Mouse (Mus musculus) G1E (cell line): ENCODE results near the gene Kbtbd7. TPM values are rescaled to one million over a fixed set of nuclear protein-coding genes. Genes with fewer than 3 reads are reported as not detected.

Source experiments
- ATAC-seq: 2 replicates; pipeline ENCODE4 v1.8.0; 2016; ENCODE audit warnings: mild to moderate bottlenecking; ENCODE audit not compliant: insufficient number of reproducible peaks, poor library complexity, low FRiP score, severe bottlenecking; ENCODE audit errors: extremely low read depth
- DNase-seq: peaks from one replicate; pipeline ENCODE4 v3.0.0; 2012; ENCODE audit warnings: low spot score
- H3K27me3 ChIP-seq: 2 replicates; pipeline ENCODE4 v1.6.1; 2012; ENCODE audit warnings: mild to moderate bottlenecking, low read length, inconsistent platforms; ENCODE audit not compliant: insufficient read depth
- H3K36me3 ChIP-seq: replicated peaks from 2 replicates; pipeline ENCODE3; 2012; ENCODE audit warnings: mild to moderate bottlenecking, inconsistent platforms
- H3K4me1 ChIP-seq: 2 replicates; pipeline ENCODE4 v1.6.1; 2012; ENCODE audit warnings: low read depth, low read length, inconsistent platforms, mixed read lengths; ENCODE audit not compliant: insufficient read depth
- H3K4me3 ChIP-seq: 2 replicates; pipeline ENCODE4 v1.5.1; 2012; ENCODE audit warnings: low read depth, mild to moderate bottlenecking, inconsistent platforms, low read length, moderate library complexity, mixed read lengths
- H3K9me3 ChIP-seq: replicated peaks from 2 replicates; pipeline ENCODE4 v1.6.1; 2012; ENCODE audit warnings: inconsistent platforms
- CTCF ChIP-seq: IDR thresholded peaks from 2 replicates; pipeline ENCODE4 v1.5.1; 2012; ENCODE audit warnings: low read depth, low read length, inconsistent platforms, mixed read lengths
- GATA1 ChIP-seq: IDR thresholded peaks from 2 replicates; pipeline ENCODE4 v1.6.1; 2012; ENCODE audit warnings: borderline replicate concordance, low read length, inconsistent platforms, mixed read lengths
- GATA2 ChIP-seq: IDR thresholded peaks from 2 replicates; pipeline ENCODE4 v1.6.1; 2012; ENCODE audit warnings: low read depth, low read length, inconsistent platforms, borderline replicate concordance
- POLR2AphosphoS5 ChIP-seq: IDR thresholded peaks from 2 replicates; pipeline ENCODE4 v1.6.1; 2012; ENCODE audit warnings: low read depth, low read length, inconsistent platforms; ENCODE audit not compliant: insufficient replicate concordance
- TAL1 ChIP-seq: conservative IDR thresholded peaks from 2 replicates; pipeline ENCODE4 v1.6.1; 2012; ENCODE audit warnings: low read depth, low read length, inconsistent platforms, mixed read lengths
- polyA plus RNA-seq: library from polyadenylated mRNA; stranded (reverse); fragments of >175 nt; gene quantifications from 2 replicates; pipeline ENCODE4 v1.2.3, GENCODE M21; 2012
- total RNA-seq, 2 experiments: library from RNA; stranded (forward) in 1 of 2; stranded (reverse) in 1 of 2; fragments of 200-1000 nt in 1 of 2; fragments of >200 nt in 1 of 2; fragmentation: Nextera tagmentation in 1 of 2; gene quantifications; 2 replicates each; pipeline ENCODE4 v1.2.3; 2014 to 2017

Kbtbd7 gene
- total and polyA plus RNA-seq, 3 experiments = 4.3 to 24.9 (median 17.6) TPM

- peaks cover 6% of the 10 kb centered on the region for H3K36me3 ChIP-seq
- ATAC-seq (0 out of 2 replicates have a peak, but pooled peaks have one; percentile 12), DNase-seq (no peak)
- peaks cover 44% of the 10 kb centered on the region for H3K4me1 ChIP-seq
- no peaks in the 10 kb centered on the region for H3K27me3 ChIP-seq
- H3K9me3 ChIP-seq = 0 out of 2 replicates have a peak, but pooled peaks cover 3% of the 10 kb centered on the region
- no peak overlapping the region for H3K4me3 ChIP-seq
- no peak for TF ChIP-seq POLR2AphosphoS5
- TF ChIP-seq GATA2 = no peak
- TF ChIP-seq GATA1 = no peak
- TF ChIP-seq TAL1 = no peak
- peak; percentile 60; the same call in 1 of the 2 replicates for TF ChIP-seq CTCF
Observed at GRCm38 (mm10) chr14:79394564-79394963, 31.7 kb upstream of the Kbtbd7 start.

GRCm38 (mm10) chr14:79397321-79398122, 28.8 kb upstream of the Kbtbd7 start, which contains the start of gene Mtrf1:
Gene Mtrf1, plus strand, starts transcription at chr14:79397772.
- Histone ChIP-seq H3K9me3 (0 out of 2 replicates have a peak, but pooled peaks cover 3% of the 10 kb centered on the region), H3K4me1 (peaks cover 30% of the 10 kb centered on the region), H3K27me3 (no peaks in the 10 kb centered on the region), H3K4me3 (peak within 1 kb of the TSS; percentile 71), H3K36me3 (peaks cover 26% of the 10 kb centered on the region)
- TF ChIP-seq POLR2AphosphoS5 = no peak
- TF ChIP-seq GATA1 = no peak
- TF ChIP-seq TAL1 = no peak
- DNase-seq (peak; percentile 68), ATAC-seq (peak; percentile 86)

GRCm38 (mm10) chr14:79407641-79408040, 18.7 kb upstream of the Kbtbd7 start:
- no peak overlapping the region for H3K4me3 ChIP-seq
- DNase-seq (no peak), ATAC-seq (no peak)
- H3K36me3 ChIP-seq = peaks cover 52% of the 10 kb centered on the region
- no peaks in the 10 kb centered on the region for H3K9me3 ChIP-seq
- H3K27me3 ChIP-seq = no peaks in the 10 kb centered on the region
- TF ChIP-seq GATA1 (no peak), POLR2AphosphoS5 (no peak), TAL1 (no peak), CTCF (no peak), GATA2 (no peak)
- H3K4me1 ChIP-seq = no peaks in the 10 kb centered on the region

GRCm38 (mm10) chr14:79409278-79409830, 17.0 kb upstream of the Kbtbd7 start:
- Histone ChIP-seq H3K36me3 (peaks cover 54% of the 10 kb centered on the region), H3K27me3 (no peaks in the 10 kb centered on the region), H3K9me3 (no peaks in the 10 kb centered on the region), H3K4me1 (no peaks in the 10 kb centered on the region), H3K4me3 (no peak overlapping the region)
- TF ChIP-seq GATA1 (no peak), POLR2AphosphoS5 (no peak)
- ATAC-seq = no peak
- no peak for DNase-seq

- H3K4me1 ChIP-seq = no peaks in the 10 kb centered on the region
- peaks cover 61% of the 10 kb centered on the region for H3K36me3 ChIP-seq
- H3K4me3 ChIP-seq = no peak overlapping the region
- TF ChIP-seq TAL1 (no peak), GATA2 (no peak), POLR2AphosphoS5 (no peak), CTCF (no peak), GATA1 (no peak)
- no peak for ATAC-seq
- DNase-seq = no peak
- no peaks in the 10 kb centered on the region for H3K27me3 ChIP-seq
- no peaks in the 10 kb centered on the region for H3K9me3 ChIP-seq
Observed at GRCm38 (mm10) chr14:79410662-79411061, 15.6 kb upstream of the Kbtbd7 start.

DNA sequence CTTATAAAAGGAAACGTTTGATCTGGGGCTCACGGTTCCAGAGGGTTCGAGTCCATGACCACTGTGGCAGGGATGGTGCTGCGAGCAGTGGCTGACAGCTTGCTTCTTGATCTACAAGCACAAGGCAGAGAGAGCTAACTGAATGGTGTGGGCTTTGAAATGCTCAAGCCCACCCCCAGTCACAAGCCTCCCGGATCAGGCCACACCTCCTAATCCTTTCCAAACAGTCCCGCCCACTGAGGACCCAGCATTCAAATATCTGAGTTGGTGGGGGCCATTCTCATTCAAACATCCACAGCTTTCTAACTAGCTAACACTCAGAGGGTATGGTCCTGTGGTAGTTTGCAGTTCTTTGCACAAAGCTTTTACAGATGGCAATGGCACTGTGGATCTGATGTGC, 13.2 kb upstream of the Kbtbd7 start:
- H3K4me1 ChIP-seq = no peaks in the 10 kb centered on the region
- no peak for ATAC-seq
- no peak overlapping the region for H3K4me3 ChIP-seq
- no peaks in the 10 kb centered on the region for H3K9me3 ChIP-seq
- no peaks in the 10 kb centered on the region for H3K27me3 ChIP-seq
- H3K36me3 ChIP-seq = peaks cover 67% of the 10 kb centered on the region
- TF ChIP-seq CTCF = no peak
- DNase-seq = no peak
